Mouse (Mus musculus): ENCODE data around the gene Mzf1. TPM values are rescaled to one million over a fixed set of nuclear protein-coding genes. Genes with fewer than 3 reads are reported as not detected.

Gene Mzf1
- total and polyA plus RNA-seq, 3 experiments, result 0.07 to 0.22 TPM; not detected in 1

DNA sequence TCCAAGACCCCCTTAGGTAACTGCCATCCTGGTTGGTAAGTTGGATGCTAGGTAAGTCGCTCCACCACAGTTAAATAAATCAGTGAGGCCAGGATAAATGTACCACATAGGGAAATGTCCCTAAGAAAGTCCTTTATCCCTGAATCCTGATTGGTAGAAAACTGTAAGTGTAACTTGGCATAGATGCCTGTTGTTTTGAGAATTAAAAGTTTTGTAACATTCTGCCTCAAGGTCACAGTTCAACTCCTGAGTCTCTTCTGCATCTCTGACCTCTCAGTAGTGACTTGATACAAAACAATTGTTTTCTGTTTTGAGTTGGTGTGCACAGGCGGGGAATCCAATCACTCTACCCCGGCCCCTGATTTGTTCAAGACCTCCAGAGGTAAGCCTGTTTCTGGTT is 55.7 kb downstream of the Mzf1 start, which contains the start of gene Trim28:
Gene Trim28, plus strand, starts transcription at position 264 of the 400 bp plus-strand sequence.
- peaks cover 19% of the 10 kb centered on the region for H3K27me3 ChIP-seq (ENCODE audit: insufficient read depth, low read length)
- no peak within 1 kb of the TSS for H3K4me3 ChIP-seq (ENCODE audit: low read depth, low read length)
- H3K36me3 ChIP-seq (replicated peaks), result peaks cover 8% of the 10 kb centered on the region
- H3K4me1 ChIP-seq (ENCODE audit: insufficient read depth, low read depth, low read length), result no peaks in the 10 kb centered on the region
- TF ChIP-seq GATA2 (IDR thresholded peaks at IDR 0.05; ENCODE audit: borderline replicate concordance, low read depth, low read length) (no peak), GATA1 (IDR thresholded peaks at IDR 0.05; ENCODE audit: borderline replicate concordance, low read length) (no peak), POLR2AphosphoS5 (IDR thresholded peaks at IDR 0.05; ENCODE audit: insufficient replicate concordance, low read depth, low read length) (no peak), CTCF (IDR thresholded peaks at IDR 0.05; ENCODE audit: low read depth, low read length) (no peak), TAL1 (conservative IDR thresholded peaks at IDR 0.05; ENCODE audit: low read depth, low read length) (no peak)
- no peaks in the 10 kb centered on the region for H3K9me3 ChIP-seq (replicated peaks)
- ATAC-seq (ENCODE audit: extremely low read depth, insufficient number of reproducible peaks, low FRiP score, poor library complexity, severe bottlenecking), result no peak
- DNase-seq (ENCODE audit: low spot score), result no peak

- ATAC-seq (ENCODE audit: extremely low read depth, insufficient number of reproducible peaks, low FRiP score, poor library complexity, severe bottlenecking) (no peak), DNase-seq (ENCODE audit: low spot score) (no peak)
- H3K27me3 ChIP-seq (ENCODE audit: insufficient read depth, low read length), result peaks cover 19% of the 10 kb centered on the region
- TF ChIP-seq GATA1 (IDR thresholded peaks at IDR 0.05; ENCODE audit: borderline replicate concordance, low read length), result no peak
- TF ChIP-seq POLR2AphosphoS5 (IDR thresholded peaks at IDR 0.05; ENCODE audit: insufficient replicate concordance, low read depth, low read length), result no peak
- no peak for TF ChIP-seq TAL1 (conservative IDR thresholded peaks at IDR 0.05; ENCODE audit: low read depth, low read length)
- no peak for TF ChIP-seq CTCF (IDR thresholded peaks at IDR 0.05; ENCODE audit: low read depth, low read length)
- no peak for TF ChIP-seq GATA2 (IDR thresholded peaks at IDR 0.05; ENCODE audit: borderline replicate concordance, low read depth, low read length)
- H3K36me3 ChIP-seq (replicated peaks), result peaks cover 5% of the 10 kb centered on the region
- no peaks in the 10 kb centered on the region for H3K4me1 ChIP-seq (ENCODE audit: insufficient read depth, low read depth, low read length)
- no peak within 1 kb of the TSS for H3K4me3 ChIP-seq (ENCODE audit: low read depth, low read length)
- no peaks in the 10 kb centered on the region for H3K9me3 ChIP-seq (replicated peaks)
Observed at GRCm38 (mm10) chr7:12998053-12998452, 56.5 kb downstream of the Mzf1 start, which contains the start of gene Slc27a5. Gene Slc27a5, minus strand, starts transcription at chr7:12998192.

DNA sequence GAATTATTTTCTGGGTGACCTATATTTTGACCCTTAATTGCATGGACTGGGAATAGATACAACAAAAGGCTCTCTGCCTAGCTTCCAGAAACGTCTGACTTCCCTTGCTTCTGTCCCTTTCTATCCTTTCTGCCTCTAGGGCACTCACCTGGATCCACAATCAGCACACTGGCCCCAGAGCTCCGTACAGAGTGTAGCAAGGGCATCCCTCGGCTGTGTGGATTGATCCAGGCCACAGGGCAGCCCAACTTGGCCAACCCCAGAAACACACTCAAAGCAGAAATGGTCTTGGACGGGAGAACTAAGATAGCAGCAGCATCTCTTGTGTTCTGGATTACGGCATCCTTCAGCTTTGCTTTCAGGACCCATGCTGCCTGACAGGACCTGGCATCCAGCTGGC is 57.3 kb downstream of the Mzf1 start:
- no peaks in the 10 kb centered on the region for H3K4me1 ChIP-seq (ENCODE audit: insufficient read depth, low read depth, low read length)
- DNase-seq (ENCODE audit: low spot score), result no peak
- no peaks in the 10 kb centered on the region for H3K9me3 ChIP-seq (replicated peaks)
- H3K27me3 ChIP-seq (ENCODE audit: insufficient read depth, low read length), result peaks cover 19% of the 10 kb centered on the region
- ATAC-seq (ENCODE audit: extremely low read depth, insufficient number of reproducible peaks, low FRiP score, poor library complexity, severe bottlenecking), result no peak
- no peak overlapping the region for H3K4me3 ChIP-seq (ENCODE audit: low read depth, low read length)
- H3K36me3 ChIP-seq (replicated peaks), result no peaks in the 10 kb centered on the region
- TF ChIP-seq GATA1 (IDR thresholded peaks at IDR 0.05; ENCODE audit: borderline replicate concordance, low read length), result no peak
- TF ChIP-seq GATA2 (IDR thresholded peaks at IDR 0.05; ENCODE audit: borderline replicate concordance, low read depth, low read length), result no peak
- TF ChIP-seq POLR2AphosphoS5 (IDR thresholded peaks at IDR 0.05; ENCODE audit: insufficient replicate concordance, low read depth, low read length), result no peak
- no peak for TF ChIP-seq CTCF (IDR thresholded peaks at IDR 0.05; ENCODE audit: low read depth, low read length)
- no peak for TF ChIP-seq TAL1 (conservative IDR thresholded peaks at IDR 0.05; ENCODE audit: low read depth, low read length)

DNA sequence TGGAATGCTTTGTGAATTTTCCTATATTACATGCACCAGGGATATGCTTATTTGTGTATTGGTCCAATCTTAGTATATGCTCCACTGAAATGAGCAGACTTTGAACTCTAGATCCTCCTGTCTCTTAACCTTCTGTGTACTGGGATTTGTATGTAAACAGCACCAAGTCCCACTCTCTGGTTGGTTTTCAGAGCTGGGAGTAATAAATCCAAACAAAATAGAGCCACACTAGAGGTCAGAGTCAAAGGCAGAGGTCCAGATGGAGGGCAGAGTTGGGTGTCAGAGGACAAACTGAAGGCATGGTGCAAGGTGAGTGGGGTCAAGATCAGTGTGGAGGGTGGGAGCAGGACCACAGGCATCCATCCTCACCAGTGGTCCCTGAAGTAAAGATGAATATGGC is 58.7 kb downstream of the Mzf1 start:
- Histone ChIP-seq H3K27me3 (ENCODE audit: insufficient read depth, low read length) (peaks cover 22% of the 10 kb centered on the region), H3K9me3 (replicated peaks) (no peaks in the 10 kb centered on the region), H3K4me1 (ENCODE audit: insufficient read depth, low read depth, low read length) (no peaks in the 10 kb centered on the region), H3K4me3 (ENCODE audit: low read depth, low read length) (no peak overlapping the region), H3K36me3 (replicated peaks) (no peaks in the 10 kb centered on the region)
- DNase-seq (ENCODE audit: low spot score), result no peak
- no peak for ATAC-seq (ENCODE audit: extremely low read depth, insufficient number of reproducible peaks, low FRiP score, poor library complexity, severe bottlenecking)
- TF ChIP-seq GATA1 (IDR thresholded peaks at IDR 0.05; ENCODE audit: borderline replicate concordance, low read length), result no peak
- TF ChIP-seq GATA2 (IDR thresholded peaks at IDR 0.05; ENCODE audit: borderline replicate concordance, low read depth, low read length), result no peak
- TF ChIP-seq TAL1 (conservative IDR thresholded peaks at IDR 0.05; ENCODE audit: low read depth, low read length), result no peak
- no peak for TF ChIP-seq CTCF (IDR thresholded peaks at IDR 0.05; ENCODE audit: low read depth, low read length)
- TF ChIP-seq POLR2AphosphoS5 (IDR thresholded peaks at IDR 0.05; ENCODE audit: insufficient replicate concordance, low read depth, low read length), result no peak

DNA sequence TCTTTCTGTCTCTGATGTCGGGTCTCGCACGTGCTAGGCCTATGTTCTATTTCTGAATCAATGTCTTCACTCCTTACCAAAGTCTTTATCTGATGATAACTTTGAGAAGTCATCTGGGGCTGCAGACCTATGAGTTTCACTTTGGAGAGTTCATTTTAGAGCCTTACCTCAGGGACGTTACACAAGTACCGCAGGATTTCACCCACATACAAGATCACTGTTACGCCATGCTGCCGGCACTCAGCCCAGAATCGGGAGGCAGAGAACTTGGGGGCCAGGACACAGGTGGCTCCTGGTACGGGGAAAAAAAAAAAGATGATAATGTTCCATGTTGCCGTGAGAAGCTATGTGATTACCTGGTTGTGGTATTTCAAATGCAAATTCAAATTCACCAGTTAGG is 61.4 kb downstream of the Mzf1 start:
- H3K9me3 ChIP-seq (replicated peaks), result no peaks in the 10 kb centered on the region
- H3K4me1 ChIP-seq (ENCODE audit: insufficient read depth, low read depth, low read length), result no peaks in the 10 kb centered on the region
- no peak for DNase-seq (ENCODE audit: low spot score)
- H3K36me3 ChIP-seq (replicated peaks), result no peaks in the 10 kb centered on the region
- TF ChIP-seq TAL1 (conservative IDR thresholded peaks at IDR 0.05; ENCODE audit: low read depth, low read length), result no peak
- TF ChIP-seq GATA2 (IDR thresholded peaks at IDR 0.05; ENCODE audit: borderline replicate concordance, low read depth, low read length), result no peak
- no peak for TF ChIP-seq CTCF (IDR thresholded peaks at IDR 0.05; ENCODE audit: low read depth, low read length)
- TF ChIP-seq GATA1 (IDR thresholded peaks at IDR 0.05; ENCODE audit: borderline replicate concordance, low read length), result no peak
- TF ChIP-seq POLR2AphosphoS5 (IDR thresholded peaks at IDR 0.05; ENCODE audit: insufficient replicate concordance, low read depth, low read length), result no peak
- ATAC-seq (ENCODE audit: extremely low read depth, insufficient number of reproducible peaks, low FRiP score, poor library complexity, severe bottlenecking), result no peak
- H3K4me3 ChIP-seq (ENCODE audit: low read depth, low read length), result no peak overlapping the region
- peaks cover 25% of the 10 kb centered on the region for H3K27me3 ChIP-seq (ENCODE audit: insufficient read depth, low read length)

Other genes starting within 250 kb of the Mzf1 start
- 25.6 and 27.4 TPM in 2 replicates for gene Zfp329, start 235.9 kb downstream of the Mzf1 start, total RNA-seq (2014; fragmentation: Nextera tagmentation)
- 15.5 and 22.2 TPM in 2 replicates for gene Zfp329, start 235.9 kb downstream of the Mzf1 start, total RNA-seq (2017)
- 0.27 and 0.33 TPM in 2 replicates for gene Zfp329, start 235.9 kb downstream of the Mzf1 start, polyA plus RNA-seq (2012)
- 53.1 and 62.7 TPM in 2 replicates for gene Zfp110, start 220.0 kb downstream of the Mzf1 start, total RNA-seq (2014; fragmentation: Nextera tagmentation)
- 58.4 and 59.9 TPM in 2 replicates for gene Zfp110, start 220.0 kb downstream of the Mzf1 start, total RNA-seq (2017)
- 2.5 and 3.2 TPM in 2 replicates for gene Zfp110, start 220.0 kb downstream of the Mzf1 start, polyA plus RNA-seq (2012)
- gene Zfp128, start 173.6 kb downstream of the Mzf1 start, total RNA-seq (2014; fragmentation: Nextera tagmentation), result 8.3 and 9.3 TPM in 2 replicates
- 3.8 and 4.5 TPM in 2 replicates for gene Zfp128, start 173.6 kb downstream of the Mzf1 start, total RNA-seq (2017)
- gene Zfp128, start 173.6 kb downstream of the Mzf1 start, polyA plus RNA-seq (2012), result 0.61 and 0.72 TPM in 2 replicates
- 23.9 and 25.0 TPM in 2 replicates for gene Zscan22, start 156.9 kb downstream of the Mzf1 start, total RNA-seq (2014; fragmentation: Nextera tagmentation)
- gene Zscan22, start 156.9 kb downstream of the Mzf1 start, total RNA-seq (2017), result 4.1 and 4.5 TPM in 2 replicates
- 2.8 and 3.5 TPM in 2 replicates for gene Zscan22, start 156.9 kb downstream of the Mzf1 start, polyA plus RNA-seq (2012)
- gene Rps5, start 132.5 kb downstream of the Mzf1 start, total RNA-seq (2014; fragmentation: Nextera tagmentation), result 1,720 and 1,839 TPM in 2 replicates
- 880 and 1,074 TPM in 2 replicates for gene Rps5, start 132.5 kb downstream of the Mzf1 start, total RNA-seq (2017)
- gene Rps5, start 132.5 kb downstream of the Mzf1 start, polyA plus RNA-seq (2012), result 1,806 and 2,694 TPM in 2 replicates
- gene Rnf225, start 127.3 kb downstream of the Mzf1 start, total RNA-seq (2014; fragmentation: Nextera tagmentation), result 0.29 and 0.98 TPM in 2 replicates
- gene Rnf225, start 127.3 kb downstream of the Mzf1 start, total RNA-seq (2017), result 0.76 and 0.81 TPM in 2 replicates
- 1.0 and 1.3 TPM in 2 replicates for gene Rnf225, start 127.3 kb downstream of the Mzf1 start, polyA plus RNA-seq (2012)
- gene Zfp324, start 88.9 kb downstream of the Mzf1 start, total RNA-seq (2014; fragmentation: Nextera tagmentation), result 3.7 and 5.9 TPM in 2 replicates
- 6.2 and 7.0 TPM in 2 replicates for gene Zfp324, start 88.9 kb downstream of the Mzf1 start, total RNA-seq (2017)
- gene Zfp324, start 88.9 kb downstream of the Mzf1 start, polyA plus RNA-seq (2012), result 2.4 and 2.7 TPM in 2 replicates
- gene Zfp446, start 76.9 kb downstream of the Mzf1 start, total RNA-seq (2014; fragmentation: Nextera tagmentation), result 5.9 and 6.1 TPM in 2 replicates
- 3.7 and 4.0 TPM in 2 replicates for gene Zfp446, start 76.9 kb downstream of the Mzf1 start, total RNA-seq (2017)
- 4.1 and 4.6 TPM in 2 replicates for gene Zfp446, start 76.9 kb downstream of the Mzf1 start, polyA plus RNA-seq (2012)
- not detected in 2 replicates for gene Slc27a5, start 56.6 kb downstream of the Mzf1 start, total RNA-seq (2014; fragmentation: Nextera tagmentation)
- 0.12 and 0.22 TPM in 2 replicates for gene Slc27a5, start 56.6 kb downstream of the Mzf1 start, total RNA-seq (2017)
- not detected in 2 replicates for gene Slc27a5, start 56.6 kb downstream of the Mzf1 start, polyA plus RNA-seq (2012)
- gene Trim28, start 55.6 kb downstream of the Mzf1 start, total RNA-seq (2014; fragmentation: Nextera tagmentation), result 324 and 384 TPM in 2 replicates
- 506 and 524 TPM in 2 replicates for gene Trim28, start 55.6 kb downstream of the Mzf1 start, total RNA-seq (2017)
- gene Trim28, start 55.6 kb downstream of the Mzf1 start, polyA plus RNA-seq (2012), result 193 and 221 TPM in 2 replicates
- 9.6 and 12.6 TPM in 2 replicates for gene Zbtb45, start 44.7 kb downstream of the Mzf1 start, total RNA-seq (2014; fragmentation: Nextera tagmentation)
- gene Zbtb45, start 44.7 kb downstream of the Mzf1 start, total RNA-seq (2017), result 8.7 and 9.0 TPM in 2 replicates
- gene Zbtb45, start 44.7 kb downstream of the Mzf1 start, polyA plus RNA-seq (2012), result 99.1 and 126 TPM in 2 replicates
- gene Chmp2a, start 20.0 kb downstream of the Mzf1 start, total RNA-seq (2014; fragmentation: Nextera tagmentation), result 148 and 163 TPM in 2 replicates
- 178 and 188 TPM in 2 replicates for gene Chmp2a, start 20.0 kb downstream of the Mzf1 start, total RNA-seq (2017)
- 141 and 289 TPM in 2 replicates for gene Chmp2a, start 20.0 kb downstream of the Mzf1 start, polyA plus RNA-seq (2012)
- 250 and 290 TPM in 2 replicates for gene Ube2m, start 16.5 kb downstream of the Mzf1 start, total RNA-seq (2014; fragmentation: Nextera tagmentation)
- gene Ube2m, start 16.5 kb downstream of the Mzf1 start, total RNA-seq (2017), result 151 and 162 TPM in 2 replicates
- gene Ube2m, start 16.5 kb downstream of the Mzf1 start, polyA plus RNA-seq (2012), result 150 and 170 TPM in 2 replicates
- gene Vmn1r85, start 40.4 kb upstream of the Mzf1 start, total RNA-seq (2014; fragmentation: Nextera tagmentation), result not detected in 2 replicates
- gene Vmn1r85, start 40.4 kb upstream of the Mzf1 start, total RNA-seq (2017), result under 0.01 and 0.44 TPM in 2 replicates
- gene Vmn1r85, start 40.4 kb upstream of the Mzf1 start, polyA plus RNA-seq (2012), result not detected in 2 replicates
- not detected in 2 replicates for gene Vmn1r86, start 65.2 kb upstream of the Mzf1 start, total RNA-seq (2014; fragmentation: Nextera tagmentation)
- 0.06 and 0.11 TPM in 2 replicates for gene Vmn1r86, start 65.2 kb upstream of the Mzf1 start, total RNA-seq (2017)
- gene Vmn1r86, start 65.2 kb upstream of the Mzf1 start, polyA plus RNA-seq (2012), result not detected in 2 replicates
- gene Vmn1r87, start 85.4 kb upstream of the Mzf1 start, total RNA-seq (2014; fragmentation: Nextera tagmentation), result not detected in 2 replicates
- 0.12 and 0.60 TPM in 2 replicates for gene Vmn1r87, start 85.4 kb upstream of the Mzf1 start, total RNA-seq (2017)
- not detected in 2 replicates for gene Vmn1r87, start 85.4 kb upstream of the Mzf1 start, polyA plus RNA-seq (2012)
- not detected in 2 replicates for gene Vmn1r88, start 104.8 kb upstream of the Mzf1 start, total RNA-seq (2014; fragmentation: Nextera tagmentation)
- gene Vmn1r88, start 104.8 kb upstream of the Mzf1 start, total RNA-seq (2017), result 0.06 and 0.22 TPM in 2 replicates
- gene Vmn1r88, start 104.8 kb upstream of the Mzf1 start, polyA plus RNA-seq (2012), result not detected in 2 replicates
- gene Vmn1r89, start 158.3 kb upstream of the Mzf1 start, total RNA-seq (2014; fragmentation: Nextera tagmentation), result not detected in 2 replicates
- 0.27 TPM in 1 of 2 replicates, not detected in the other for gene Vmn1r89, start 158.3 kb upstream of the Mzf1 start, total RNA-seq (2017)
- gene Vmn1r89, start 158.3 kb upstream of the Mzf1 start, polyA plus RNA-seq (2012), result not detected in 2 replicates
- gene Lig1, start 222.5 kb upstream of the Mzf1 start, total RNA-seq (2014; fragmentation: Nextera tagmentation), result 143 and 159 TPM in 2 replicates
- gene Lig1, start 222.5 kb upstream of the Mzf1 start, total RNA-seq (2017), result 49.3 and 66.8 TPM in 2 replicates
- gene Lig1, start 222.5 kb upstream of the Mzf1 start, polyA plus RNA-seq (2012), result 72.8 and 89.3 TPM in 2 replicates
- 9.8 and 15.7 TPM in 2 replicates for gene Zswim9, start 224.0 kb upstream of the Mzf1 start, total RNA-seq (2014; fragmentation: Nextera tagmentation)
- 8.7 and 9.7 TPM in 2 replicates for gene Zswim9, start 224.0 kb upstream of the Mzf1 start, total RNA-seq (2017)
- 1.8 and 2.4 TPM in 2 replicates for gene Zswim9, start 224.0 kb upstream of the Mzf1 start, polyA plus RNA-seq (2012)